Mouse (Mus musculus) ES-E14 (cell line): ENCODE measurements around the gene Atf7ip.

Experiments used
- HCFC1 ChIP-seq: IDR thresholded peaks from 2 replicates; pipeline ENCODE4 v1.6.1; 2012; ENCODE audit warnings: low read length, inconsistent platforms, borderline replicate concordance; ENCODE audit not compliant: insufficient read depth
- MAFK ChIP-seq: IDR thresholded peaks from 2 replicates; pipeline ENCODE4 v1.6.1; 2014; ENCODE audit warnings: mild to moderate bottlenecking, low read depth, low read length, inconsistent platforms; ENCODE audit not compliant: insufficient read depth
- ZC3H11A ChIP-seq: IDR thresholded peaks from 2 replicates; pipeline ENCODE4 v1.6.1; 2012; ENCODE audit warnings: low read depth, mild to moderate bottlenecking, inconsistent platforms, low read length, borderline replicate concordance
- ZNF384 ChIP-seq: IDR thresholded peaks from 2 replicates; pipeline ENCODE4 v1.6.1; 2012; ENCODE audit warnings: low read depth, low read length, inconsistent platforms

DNA sequence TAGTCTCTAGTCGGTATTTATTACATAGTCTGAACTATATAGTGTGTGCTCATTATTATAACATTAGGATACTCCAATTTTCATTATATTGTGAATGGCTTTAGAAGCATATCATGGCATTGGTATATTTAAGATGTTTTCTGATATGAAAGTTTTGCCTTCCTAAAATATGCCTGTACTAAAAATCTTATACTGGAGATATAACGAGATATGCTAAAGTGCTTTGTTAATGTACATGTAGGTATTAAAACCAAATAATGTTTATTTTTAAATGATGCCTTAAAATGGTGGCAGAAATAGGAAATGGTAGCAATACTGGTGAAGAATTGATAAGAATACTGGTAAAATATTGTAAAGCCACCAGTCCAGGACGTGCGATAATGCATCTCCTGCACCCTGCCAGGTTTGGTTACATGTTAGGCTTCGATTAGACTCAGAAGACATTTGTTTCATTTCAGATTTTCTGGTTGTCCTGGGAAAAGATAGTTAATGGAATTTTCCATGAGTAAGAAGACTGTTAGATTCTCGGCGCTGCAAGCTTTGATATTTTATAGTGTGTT, 45.7 kb downstream of the Atf7ip start:
- no peak for TF ChIP-seq MAFK
- TF ChIP-seq HCFC1: no peak
- no peak for TF ChIP-seq ZC3H11A
- no peak for TF ChIP-seq ZNF384
